Mouse (Mus musculus) T-helper 17 cell (primary cell): ENCODE measurements around the gene Thoc6.

Experiments
- in situ Hi-C, 2 experiments: fragments of 300-600 bp; cut with MboI, MseI; formaldehyde crosslinking; loops; 1 replicate in 1 of 2; 2 replicates in 1 of 2; pipeline ENCODE4 v1.15.1; 2025; ENCODE audit warnings: high pct_unique_total_duplicates in 2 of 2

Gene Thoc6

GRCm38 (mm10) chr17:23673424-23674073, at the start of gene Thoc6, which contains the start of gene Hcfc1r1:
Gene Thoc6, minus strand, starts transcription at chr17:23673882.
Gene Hcfc1r1, plus strand, starts transcription at chr17:23673596.
- in situ Hi-C loops: no loop called here

GRCm38 (mm10) chr17:23722376-23723125, 48.9 kb upstream of the Thoc6 start, which contains the start of gene 1520401A03Rik:
Gene 1520401A03Rik, minus strand, starts transcription at chr17:23722783.
- in situ Hi-C loops: no loop called here

- in situ Hi-C loops: no loop called here
These were observed 48.2 kb upstream of the Thoc6 start for GRCm38 (mm10) chr17:23721886-23722285.

GRCm38 (mm10) chr17:23719455-23719854, 45.8 kb upstream of the Thoc6 start:
- in situ Hi-C loops: no loop called here

GRCm38 (mm10) chr17:23717003-23717402, 43.3 kb upstream of the Thoc6 start:
- in situ Hi-C loops: no loop called here

GRCm38 (mm10) chr17:23706212-23706611, 32.5 kb upstream of the Thoc6 start:
- in situ Hi-C loops: loop anchor here (5.0 kb wide), 1 partner anchor 39 kb away; no protein-coding TSS in a partner anchor

GRCm38 (mm10) chr17:23705525-23706104, 31.9 kb upstream of the Thoc6 start:
- in situ Hi-C loops: loop anchor here (5.0 kb wide), 1 partner anchor 38 kb away; no protein-coding TSS in a partner anchor

- in situ Hi-C loops: loop anchor here (5.0 kb wide), 1 partner anchor 37 kb away; no protein-coding TSS in a partner anchor
These were observed 31.1 kb upstream of the Thoc6 start for GRCm38 (mm10) chr17:23704741-23705140.

GRCm38 (mm10) chr17:23703301-23703700, 29.6 kb upstream of the Thoc6 start:
- in situ Hi-C loops: no loop called here

GRCm38 (mm10) chr17:23700079-23700478, 26.4 kb upstream of the Thoc6 start:
- in situ Hi-C loops: no loop called here

GRCm38 (mm10) chr17:23699131-23700077, 25.7 kb upstream of the Thoc6 start:
- in situ Hi-C loops: no loop called here

GRCm38 (mm10) chr17:23695801-23696200, 22.1 kb upstream of the Thoc6 start:
- in situ Hi-C loops: no loop called here

GRCm38 (mm10) chr17:23694491-23694890, 20.8 kb upstream of the Thoc6 start:
- in situ Hi-C loops: no loop called here

GRCm38 (mm10) chr17:23683856-23684672, 10.4 kb upstream of the Thoc6 start, which contains the start of gene Cldn9:
Gene Cldn9, minus strand, starts transcription at chr17:23684026.
- in situ Hi-C loops: no loop called here

GRCm38 (mm10) chr17:23683226-23683625, 9.5 kb upstream of the Thoc6 start:
- in situ Hi-C loops: no loop called here

- in situ Hi-C loops: no loop called here
These were observed 8.8 kb upstream of the Thoc6 start for GRCm38 (mm10) chr17:23682530-23682929.

GRCm38 (mm10) chr17:23682092-23682491, 8.4 kb upstream of the Thoc6 start:
- in situ Hi-C loops: no loop called here

GRCm38 (mm10) chr17:23681086-23681485, 7.4 kb upstream of the Thoc6 start:
- in situ Hi-C loops: no loop called here

GRCm38 (mm10) chr17:23680336-23680735, 6.7 kb upstream of the Thoc6 start:
- in situ Hi-C loops: no loop called here

GRCm38 (mm10) chr17:23679127-23679835, 5.6 kb upstream of the Thoc6 start, which contains the start of gene Cldn6:
Gene Cldn6, plus strand, starts transcription at chr17:23679249.
- in situ Hi-C loops: no loop called here
